Mouse (Mus musculus) right cerebral cortex, postnatal 25 days (tissue): ENCODE data around the gene Ube2j2.

ENCODE experiments used
- DNase-seq: peaks from one replicate; pipeline ENCODE4 v3.0.0; 2022

Gene Ube2j2

DNA sequence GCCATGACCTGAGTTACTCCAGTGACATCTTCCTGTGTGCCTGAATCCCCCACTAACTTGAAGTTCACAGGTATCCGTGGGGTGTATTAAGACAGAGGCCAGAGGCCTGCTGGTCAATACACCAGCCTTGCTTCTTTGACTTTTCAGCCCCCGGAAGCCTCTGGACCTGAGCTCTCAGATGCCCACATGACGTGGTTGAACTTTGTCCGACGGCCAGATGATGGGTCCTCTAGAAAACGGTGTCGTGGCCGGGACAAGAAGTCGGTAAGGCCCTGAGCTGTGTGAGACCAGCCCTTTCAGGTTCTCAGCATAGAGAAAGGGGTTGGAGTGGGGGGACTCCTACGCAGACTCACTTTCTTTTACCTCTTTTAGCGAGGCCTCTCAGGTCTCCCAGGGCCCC lies 20.8 kb downstream of the Ube2j2 start:
- no peak for DNase-seq

DNA sequence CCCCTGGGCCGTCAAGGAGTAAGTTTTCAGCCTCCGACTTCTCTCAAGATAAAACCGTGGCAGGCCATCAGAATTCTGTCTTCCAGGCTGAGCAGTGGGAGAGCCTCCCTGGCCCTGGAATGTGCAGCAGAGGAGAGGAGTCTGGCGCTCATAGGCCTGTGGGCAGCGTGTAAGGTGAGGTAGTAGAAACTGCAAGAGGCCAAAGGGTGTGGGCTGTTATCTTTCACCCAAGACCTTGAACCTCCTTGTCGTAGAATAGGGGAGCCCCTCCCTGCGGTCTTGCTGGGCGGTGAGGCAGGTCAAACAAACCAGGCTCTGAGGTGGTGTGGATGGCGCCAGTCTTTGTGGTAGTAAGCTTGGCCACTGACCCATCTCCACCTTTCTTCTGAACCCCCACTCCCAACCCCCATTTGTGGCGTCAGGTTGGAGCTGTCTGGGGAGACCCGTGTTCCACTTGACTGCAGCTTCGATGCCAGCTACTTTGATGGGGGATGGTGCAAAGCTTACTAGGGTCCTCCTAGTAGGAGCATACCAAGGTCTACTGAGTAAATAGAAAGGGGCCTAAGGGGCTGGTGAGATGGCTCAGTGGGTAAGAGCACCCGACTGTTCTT lies 25.5 kb downstream of the Ube2j2 start:
- no peak for DNase-seq

DNA sequence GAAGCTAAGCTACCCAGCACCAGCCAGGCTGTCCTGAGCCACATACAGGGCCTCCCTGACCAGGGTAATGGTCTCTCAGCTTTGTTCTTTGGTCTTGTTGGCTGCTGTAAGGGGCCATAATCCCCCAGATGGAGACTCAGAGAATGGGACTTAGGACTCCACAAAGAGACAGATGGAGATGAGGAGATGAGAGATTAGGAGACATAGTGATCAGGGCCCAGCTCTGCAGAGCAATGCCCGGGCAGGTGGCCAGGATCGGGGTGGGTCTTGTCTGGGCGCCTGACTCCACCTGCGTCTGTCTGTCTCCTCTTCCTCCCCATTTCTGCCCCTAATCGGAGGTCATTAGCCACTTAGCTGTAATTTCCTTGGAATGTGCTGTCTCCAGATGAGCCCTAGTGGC lies 26.7 kb downstream of the Ube2j2 start:
- no peak for DNase-seq

DNA sequence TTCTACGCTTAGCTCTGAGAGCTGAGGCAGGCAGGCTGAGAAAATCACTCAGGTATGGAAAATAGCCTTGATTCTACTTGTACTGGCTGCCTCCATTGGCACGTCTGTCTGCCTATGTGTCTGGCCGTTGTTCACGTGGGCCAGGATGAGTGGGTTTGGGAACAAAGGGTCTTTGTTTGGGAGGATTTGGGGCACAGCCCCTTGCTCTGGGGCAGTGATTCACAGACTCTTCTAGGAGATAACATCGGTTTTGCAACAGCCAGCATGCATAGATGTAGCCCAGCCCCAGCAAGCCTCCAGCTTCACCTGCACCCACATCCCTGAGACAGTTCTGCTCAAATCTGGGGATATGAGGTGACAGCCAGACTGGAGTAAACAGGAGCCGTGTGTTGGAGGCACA lies 29.0 kb downstream of the Ube2j2 start:
- no peak for DNase-seq

DNA sequence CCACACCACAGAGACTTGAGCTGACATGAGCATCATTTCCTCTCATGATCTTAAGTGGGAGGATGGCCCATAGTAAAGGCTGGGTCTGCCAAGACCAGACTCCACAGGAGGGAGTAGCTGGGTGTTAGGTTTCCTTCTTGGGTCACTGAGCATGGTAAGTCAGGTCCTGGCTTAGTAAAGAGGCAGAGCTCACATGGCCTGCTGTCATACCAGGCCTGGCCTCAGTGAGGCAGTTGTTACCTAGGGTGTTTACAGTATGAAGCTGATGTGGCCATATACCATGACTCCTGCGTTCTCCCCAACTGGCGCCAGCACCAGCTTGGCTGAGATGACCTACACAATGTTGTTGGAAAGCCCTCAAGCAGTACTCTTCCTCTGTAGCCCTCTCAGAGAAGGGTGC lies 29.6 kb downstream of the Ube2j2 start:
- no peak for DNase-seq

DNA sequence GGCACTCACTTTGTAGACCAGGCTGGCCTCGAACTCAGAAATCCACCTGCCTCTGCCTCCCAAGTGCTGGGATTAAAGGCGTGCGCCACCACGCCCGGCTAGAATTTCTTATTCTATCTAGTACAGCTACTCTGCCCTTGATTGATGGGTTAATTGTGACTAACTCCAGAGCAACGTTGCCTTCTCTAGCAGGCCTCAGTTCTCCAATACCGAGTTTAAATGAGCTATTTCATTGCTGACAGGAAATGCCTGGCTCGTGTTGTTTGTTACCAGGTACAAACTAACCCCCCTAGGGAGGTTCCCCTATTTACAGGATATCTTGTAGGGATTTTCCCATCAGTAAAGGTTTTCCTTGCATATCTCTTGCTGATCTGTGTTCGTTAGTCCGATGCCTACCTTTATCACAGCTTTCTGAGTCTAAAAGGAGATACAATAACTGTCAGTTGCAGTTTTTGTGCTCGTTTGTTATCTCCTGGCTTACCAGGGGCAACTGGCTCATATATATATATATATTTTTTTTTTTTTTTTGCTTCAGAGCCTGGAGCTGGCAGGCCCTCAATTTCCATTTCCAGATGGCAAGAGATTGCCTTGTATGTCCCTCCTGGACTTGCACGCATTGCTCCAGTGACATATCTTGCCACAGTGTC lies 37.9 kb downstream of the Ube2j2 start:
- no peak for DNase-seq

DNA sequence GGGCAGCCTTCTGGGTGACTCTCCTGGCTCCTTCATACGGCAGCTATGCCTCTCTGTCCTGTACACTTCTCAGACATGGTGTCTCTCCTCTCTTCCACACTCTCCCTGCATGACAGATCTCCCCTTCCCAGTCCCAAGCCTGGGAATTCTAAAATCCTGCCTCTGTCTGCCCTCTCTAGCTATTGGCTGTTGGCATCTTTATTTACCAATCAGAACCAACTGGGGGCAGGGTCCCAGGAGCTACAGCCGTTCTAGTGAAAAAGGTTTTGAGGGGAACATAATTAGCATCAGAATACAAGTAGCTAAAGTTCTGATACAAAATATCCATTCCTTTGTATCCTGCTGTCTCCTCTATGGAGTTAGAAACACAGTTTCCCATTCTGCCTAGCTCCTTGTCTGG lies 40.2 kb downstream of the Ube2j2 start:
- no peak for DNase-seq

DNA sequence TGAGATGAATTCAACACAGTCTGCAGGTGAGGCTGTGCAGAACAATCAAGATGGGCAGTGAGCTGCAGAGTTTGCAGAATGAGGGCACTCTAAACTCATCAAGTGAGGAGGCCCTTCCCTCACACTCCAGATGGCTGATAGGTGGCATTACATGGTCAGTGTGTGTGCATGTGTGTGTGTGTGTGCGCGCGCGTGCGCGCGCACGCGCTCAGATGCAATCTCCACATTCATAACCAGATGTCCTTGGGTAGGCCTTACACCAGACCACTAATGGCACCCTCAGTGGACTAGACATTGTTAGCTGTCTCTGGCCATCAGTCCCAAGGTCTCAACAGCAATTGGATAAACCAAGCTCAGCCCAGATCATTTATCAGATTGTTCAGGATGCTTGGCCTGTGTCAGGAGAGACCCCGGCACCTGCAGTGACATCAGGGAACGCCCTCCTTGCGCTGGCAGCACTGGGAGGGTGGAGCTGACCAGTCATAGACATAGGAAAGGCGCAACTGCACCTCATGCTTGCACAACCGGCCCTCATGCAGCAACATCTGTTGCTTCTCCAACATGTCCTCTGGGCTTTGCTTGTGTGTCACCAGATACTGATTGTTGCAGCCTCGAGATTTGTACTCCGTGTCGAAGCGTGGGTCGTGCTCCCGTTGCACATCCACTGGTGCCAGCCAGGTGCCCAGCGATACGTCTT lies 47.7 kb downstream of the Ube2j2 start:
- DNase-seq, result no peak

DNA sequence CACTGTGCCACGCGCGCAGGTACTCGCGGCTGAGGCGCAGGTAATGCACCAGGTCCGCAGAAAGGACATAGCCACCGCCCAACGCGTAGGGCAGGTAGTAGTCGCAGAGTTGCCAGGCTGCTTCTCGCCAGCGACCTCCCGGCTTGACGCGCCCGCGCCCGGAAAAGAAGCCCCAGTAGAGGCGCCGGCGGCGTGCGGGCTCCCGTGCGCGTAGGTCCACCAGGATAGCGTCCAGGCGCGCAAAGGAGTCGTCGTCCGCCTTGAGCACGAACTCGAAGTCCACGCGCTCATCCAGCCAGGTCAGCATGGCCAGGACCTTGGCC lies 48.2 kb downstream of the Ube2j2 start:
- DNase-seq, result no peak

DNA sequence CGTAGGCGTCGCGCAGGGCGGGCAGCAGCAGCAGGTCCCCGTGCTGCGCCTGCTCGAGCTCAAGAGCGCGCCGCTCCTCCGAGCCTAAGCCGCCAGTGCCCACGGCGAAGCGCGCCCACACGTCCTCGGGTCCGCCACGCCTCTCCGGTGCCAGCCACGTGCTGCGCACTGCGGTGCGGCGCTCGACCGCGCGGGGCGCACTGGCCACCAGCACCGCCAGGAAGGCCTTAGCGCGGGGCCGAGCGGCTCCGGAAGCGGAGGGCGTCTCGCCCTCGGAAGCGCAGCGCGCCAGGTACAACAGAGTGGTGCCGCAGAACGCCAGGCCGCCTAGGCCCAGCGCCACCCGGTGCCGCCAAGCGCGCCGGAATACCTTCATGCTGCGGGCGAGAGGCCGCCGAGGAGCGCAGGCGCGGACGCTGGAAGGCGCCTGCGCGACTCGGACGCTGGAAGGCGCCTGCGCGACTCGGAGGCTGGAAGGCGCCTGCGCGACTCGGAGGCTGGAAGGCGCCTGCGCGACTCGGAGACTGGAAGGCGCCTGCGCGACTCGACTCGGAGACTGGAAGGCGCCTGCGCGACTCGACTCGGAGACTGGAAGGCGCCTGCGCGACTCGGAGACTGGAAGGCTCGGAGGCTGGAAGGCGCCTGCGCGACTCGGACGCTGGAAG lies 48.7 kb downstream of the Ube2j2 start, which contains the start of the genes B3galt6 and Sdf4:
B3galt6 (minus strand) TSS at position 409 of the 665 bp plus-strand sequence.
Sdf4 (plus strand) TSS at position 632 of the 665 bp plus-strand sequence.
- DNase-seq, result peak; percentile 93

DNA sequence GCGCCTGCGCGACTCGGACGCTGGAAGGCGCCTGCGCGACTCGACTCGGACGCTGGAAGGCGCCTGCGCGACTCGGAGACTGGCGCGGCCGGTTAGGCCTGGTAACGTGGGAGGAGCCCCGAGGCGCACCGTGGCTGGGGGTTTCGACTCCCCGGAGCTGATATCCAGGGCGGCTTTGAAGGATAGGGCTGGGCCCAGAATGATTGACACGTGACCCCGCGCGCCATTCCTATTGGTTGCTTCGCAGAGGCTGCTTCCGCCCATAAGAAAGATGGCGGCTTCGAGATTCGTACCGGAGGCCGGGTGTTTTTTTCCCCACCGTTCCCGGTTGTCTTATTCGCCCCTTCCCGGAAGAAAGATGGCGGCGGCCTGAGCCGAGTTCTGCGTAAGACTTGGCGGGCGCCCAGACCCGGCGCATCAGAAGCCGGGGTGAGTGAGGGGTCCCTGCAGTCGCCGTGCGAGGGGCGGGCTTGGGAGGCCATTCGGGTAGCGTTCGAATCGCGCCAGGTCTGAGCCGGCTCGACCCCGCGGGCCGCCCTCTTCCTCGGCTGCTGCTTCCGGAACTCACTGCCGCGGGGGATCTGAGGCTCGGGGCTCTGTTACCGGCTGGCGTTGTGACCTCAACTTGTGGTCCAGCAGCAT lies 49.4 kb downstream of the Ube2j2 start:
- DNase-seq, result peak; percentile 94

DNA sequence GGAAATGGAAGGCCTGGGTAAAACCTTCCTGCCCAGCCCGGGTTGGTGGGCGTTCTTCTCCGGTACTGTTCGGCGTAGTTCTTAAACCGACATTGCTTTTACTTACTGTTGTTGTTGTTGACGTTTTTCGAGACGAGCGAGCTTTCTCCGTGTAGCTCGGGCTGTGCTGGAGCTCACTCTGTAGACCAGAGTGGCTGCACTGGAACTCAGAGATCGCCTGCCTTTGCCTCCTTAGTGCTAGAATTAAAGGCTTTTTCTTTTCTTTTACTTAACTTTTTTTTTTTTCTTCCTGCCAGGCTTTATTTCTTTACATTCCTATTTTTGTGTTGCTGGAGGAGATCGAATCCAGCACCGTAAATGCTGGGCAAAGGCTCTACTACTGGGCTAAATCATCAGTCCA lies 50.0 kb downstream of the Ube2j2 start:
- no peak for DNase-seq

DNA sequence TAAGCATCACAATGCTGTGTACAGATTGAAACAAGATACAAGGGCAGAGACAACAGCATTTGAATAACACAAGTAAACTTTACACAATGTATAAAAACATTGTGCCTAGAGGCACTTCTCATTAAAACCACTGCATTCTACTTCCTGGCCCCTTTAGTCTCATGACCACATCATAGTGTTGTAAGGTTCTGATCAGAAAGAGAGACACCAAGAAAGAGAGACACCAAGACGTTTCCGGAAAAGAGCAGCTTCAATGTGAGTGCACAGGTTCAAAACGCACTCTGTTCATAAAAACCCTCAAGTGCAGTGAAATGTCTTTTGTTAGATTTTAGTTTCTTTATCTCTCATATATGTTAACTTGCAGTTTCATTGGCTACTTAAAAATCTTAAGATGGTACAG lies 60.5 kb downstream of the Ube2j2 start:
- no peak for DNase-seq

DNA sequence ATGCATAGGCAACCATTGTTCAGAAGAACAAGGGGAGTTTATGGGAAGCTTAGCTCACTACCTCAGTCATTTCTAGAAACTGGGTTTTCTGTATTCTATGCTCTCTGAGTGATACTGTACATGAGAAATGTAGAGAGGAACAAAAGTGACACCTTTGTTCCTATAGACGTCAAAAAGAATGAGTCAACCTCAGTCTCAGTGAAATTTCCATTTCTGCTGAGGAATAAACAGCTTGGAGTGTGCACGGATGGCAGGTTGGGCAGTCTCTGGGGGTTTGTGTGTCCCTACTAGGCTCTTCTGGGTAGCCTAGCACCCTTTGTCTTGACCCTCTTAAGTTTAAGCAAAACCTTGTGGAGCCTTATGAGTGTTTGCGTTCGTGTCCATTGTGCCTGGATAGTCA lies 64.7 kb downstream of the Ube2j2 start:
- DNase-seq, result no peak
